Mouse (Mus musculus) testis, adult 2 months (tissue): ENCODE measurements at regions not wholly inside any gene's neighbourhood (a gene's known extent, or its start where the extent isn't known, plus 50 kb on each side); places are given as distances from the start of the nearest gene placed in this dataset.

Experiments
- CTCF ChIP-seq: fragments of 200-500 bp; IDR thresholded peaks from 2 replicates; pipeline ENCODE4 v1.5.1; 2012; ENCODE audit warnings: low read depth, mild to moderate bottlenecking, inconsistent platforms, low read length, moderate library complexity; ENCODE audit not compliant: control insufficient read depth, insufficient read depth, insufficient replicate concordance
- POLR2A ChIP-seq: fragments of 200-500 bp; IDR thresholded peaks from 2 replicates; pipeline ENCODE4 v1.6.1; 2012; ENCODE audit warnings: low read depth, mild to moderate bottlenecking, inconsistent platforms, low read length, moderate library complexity; ENCODE audit not compliant: control insufficient read depth

- no peak for TF ChIP-seq CTCF
- no peak for TF ChIP-seq POLR2A
Measured at GRCm38 (mm10) chr11:71435745-71436144, 205.2 kb upstream of the Nlrp1b start.
